Mouse (Mus musculus) forebrain, embryonic 15.5 days (tissue): ENCODE measurements around the gene Grm8. TPM values are rescaled to one million over a fixed set of nuclear protein-coding genes. Genes with fewer than 3 reads are reported as not detected.
"Not testable (repeated sequence)": the region's sequence is repeated elsewhere in the genome, so short reads cannot be mapped to it uniquely, and the experiment has no call there.

Experiments used
- ATAC-seq: fragments of 200-750 bp; cut with Nextera tagmentation; replicated peaks from 2 replicates; pipeline ENCODE4 v1.8.0; 2017; ENCODE audit warnings: mild to moderate bottlenecking, moderate TSS enrichment, moderate library complexity
- H3K27ac ChIP-seq: fragments of 300-500 bp; sonication (generic); replicated peaks from 2 replicates; pipeline ENCODE4 v1.5.1; 2015; ENCODE audit warnings: mild to moderate bottlenecking, inconsistent platforms
- H3K27me3 ChIP-seq: fragments of 300-500 bp; sonication (generic); 2 replicates; pipeline ENCODE4 v1.6.1; 2015; ENCODE audit warnings: inconsistent platforms
- H3K36me3 ChIP-seq: fragments of 300-500 bp; sonication (generic); 2 replicates; pipeline ENCODE4 v1.6.1; 2015; ENCODE audit warnings: mild to moderate bottlenecking, inconsistent platforms
- H3K4me1 ChIP-seq: fragments of 300-500 bp; sonication (generic); 2 replicates; pipeline ENCODE4 v1.6.1; 2015; ENCODE audit warnings: inconsistent platforms
- H3K4me2 ChIP-seq: fragments of 300-500 bp; sonication (generic); replicated peaks from 2 replicates; pipeline ENCODE4 v1.6.1; 2015; ENCODE audit warnings: mild to moderate bottlenecking, inconsistent platforms
- H3K4me3 ChIP-seq: fragments of 300-500 bp; sonication (generic); 2 replicates; pipeline ENCODE4 v1.5.1; 2015; ENCODE audit warnings: mild to moderate bottlenecking, inconsistent platforms
- H3K9ac ChIP-seq: fragments of 300-500 bp; sonication (generic); replicated peaks from 2 replicates; pipeline ENCODE4 v1.6.1; 2015; ENCODE audit warnings: mild to moderate bottlenecking, inconsistent platforms
- H3K9me3 ChIP-seq: fragments of 300-500 bp; sonication (generic); 2 replicates; pipeline ENCODE4 v1.6.1; 2016; ENCODE audit warnings: inconsistent platforms
- WGBS: fragments of 180-500 bp; shearing (Covaris S2); methylation state at CpG from one replicate; pipeline ENCODE4 v1.1.7; 2015; ENCODE audit warnings: mixed read lengths; 5-methylcytosine and 5-hydroxymethylcytosine counted together
- polyA plus RNA-seq: library from polyadenylated mRNA; unstranded; fragments of >200 nt; fragmentation: Nextera tagmentation; extraction: Ambion mirVana; gene quantifications from 2 replicates; pipeline ENCODE4 v1.2.1, GENCODE M21; 2015

Gene Grm8
- polyA plus RNA-seq, 1 experiment from 2014 or later: 4.3 TPM

- Histone ChIP-seq H3K4me2 (no peak overlapping the region), H3K4me1 (no peaks in the 10 kb centered on the region)
Observed at GRCm38 (mm10) chr6:27928058-27928457, 206.9 kb downstream of the Grm8 start.

GRCm38 (mm10) chr6:27913281-27913680, 221.7 kb downstream of the Grm8 start:
- 73% methylated on average over 1 of the region's 1 CpGs for WGBS

More at GRCm38 (mm10) chr6:27928058-27928457, 206.9 kb downstream of the Grm8 start:
- Histone ChIP-seq H3K27me3 (no peaks in the 10 kb centered on the region), H3K9me3 (no peaks in the 10 kb centered on the region), H3K36me3 (no peaks in the 10 kb centered on the region), H3K9ac (no peak overlapping the region), H3K27ac (no peak overlapping the region), H3K4me3 (no peak overlapping the region)
- 91% methylated on average over 3 of the region's 3 CpGs for WGBS
- ATAC-seq: no peak

GRCm38 (mm10) chr6:27904358-27904757, 230.6 kb downstream of the Grm8 start:
- Histone ChIP-seq H3K27ac (no peak overlapping the region), H3K27me3 (no peaks in the 10 kb centered on the region), H3K4me3 (no peak overlapping the region), H3K4me1 (no peaks in the 10 kb centered on the region), H3K36me3 (no peaks in the 10 kb centered on the region), H3K4me2 (no peak overlapping the region), H3K9me3 (no peaks in the 10 kb centered on the region), H3K9ac (no peak overlapping the region)
- no peak for ATAC-seq

More at GRCm38 (mm10) chr6:27913281-27913680, 221.7 kb downstream of the Grm8 start:
- Histone ChIP-seq H3K4me3 (no peak overlapping the region), H3K27ac (no peak overlapping the region), H3K27me3 (no peaks in the 10 kb centered on the region), H3K9ac (no peak overlapping the region), H3K4me2 (no peak overlapping the region), H3K36me3 (no peaks in the 10 kb centered on the region), H3K4me1 (no peaks in the 10 kb centered on the region), H3K9me3 (peaks cover 8% of the 10 kb centered on the region)
- ATAC-seq: no peak

GRCm38 (mm10) chr6:27902224-27902623, 232.8 kb downstream of the Grm8 start:
- no peaks in the 10 kb centered on the region for H3K36me3 ChIP-seq
- H3K4me1 ChIP-seq: no peaks in the 10 kb centered on the region
- H3K4me2 ChIP-seq: no peak overlapping the region
- H3K9ac ChIP-seq: no peak overlapping the region
- H3K27me3 ChIP-seq: no peaks in the 10 kb centered on the region
- no peak overlapping the region for H3K27ac ChIP-seq
- no peaks in the 10 kb centered on the region for H3K9me3 ChIP-seq
- 98% methylated on average over 1 of the region's 1 CpGs for WGBS
- no peak for ATAC-seq
- no peak overlapping the region for H3K4me3 ChIP-seq

GRCm38 (mm10) chr6:27901396-27901795, 233.6 kb downstream of the Grm8 start:
- ATAC-seq: no peak
- WGBS: 87% methylated on average over 3 of the region's 3 CpGs
- Histone ChIP-seq H3K4me1 (no peaks in the 10 kb centered on the region), H3K27ac (no peak overlapping the region), H3K9me3 (no peaks in the 10 kb centered on the region), H3K36me3 (no peaks in the 10 kb centered on the region), H3K27me3 (no peaks in the 10 kb centered on the region), H3K4me3 (no peak overlapping the region), H3K4me2 (no peak overlapping the region), H3K9ac (no peak overlapping the region)

- H3K27ac ChIP-seq: no peak overlapping the region
- ATAC-seq: no peak
- no peak overlapping the region for H3K4me3 ChIP-seq
- 86% methylated on average over 1 of the region's 1 CpGs for WGBS
- no peaks in the 10 kb centered on the region for H3K9me3 ChIP-seq
- H3K4me1 ChIP-seq: no peaks in the 10 kb centered on the region
- H3K9ac ChIP-seq: no peak overlapping the region
- H3K4me2 ChIP-seq: no peak overlapping the region
- H3K36me3 ChIP-seq: no peaks in the 10 kb centered on the region
- no peaks in the 10 kb centered on the region for H3K27me3 ChIP-seq
Observed at GRCm38 (mm10) chr6:27895153-27895552, 239.8 kb downstream of the Grm8 start.

- no peak overlapping the region for H3K9ac ChIP-seq
- H3K27me3 ChIP-seq: no peaks in the 10 kb centered on the region
- H3K4me2 ChIP-seq: no peak overlapping the region
- no peaks in the 10 kb centered on the region for H3K4me1 ChIP-seq
- no peak overlapping the region for H3K27ac ChIP-seq
- no peak overlapping the region for H3K4me3 ChIP-seq
- H3K36me3 ChIP-seq: no peaks in the 10 kb centered on the region
- no peak for ATAC-seq
- no peaks in the 10 kb centered on the region for H3K9me3 ChIP-seq
- 80% methylated on average over 1 of the region's 1 CpGs for WGBS
Observed at GRCm38 (mm10) chr6:27892886-27893285, 242.1 kb downstream of the Grm8 start.

- no peak for ATAC-seq
- Histone ChIP-seq H3K4me2 (no peak overlapping the region), H3K4me1 (no peaks in the 10 kb centered on the region), H3K27ac (no peak overlapping the region), H3K27me3 (no peaks in the 10 kb centered on the region), H3K36me3 (no peaks in the 10 kb centered on the region), H3K9ac (no peak overlapping the region), H3K9me3 (no peaks in the 10 kb centered on the region), H3K4me3 (no peak overlapping the region)
- WGBS: 87% methylated on average over 2 of the region's 2 CpGs
Observed at GRCm38 (mm10) chr6:27888391-27888790, 246.6 kb downstream of the Grm8 start.

- Histone ChIP-seq H3K9ac (no peak overlapping the region), H3K27me3 (no peaks in the 10 kb centered on the region), H3K9me3 (no peaks in the 10 kb centered on the region), H3K4me3 (no peak overlapping the region), H3K4me1 (no peaks in the 10 kb centered on the region), H3K27ac (no peak overlapping the region), H3K4me2 (no peak overlapping the region), H3K36me3 (no peaks in the 10 kb centered on the region)
- 96% methylated on average over 1 of the region's 1 CpGs for WGBS
- ATAC-seq: no peak
Observed at GRCm38 (mm10) chr6:27887922-27888321, 247.1 kb downstream of the Grm8 start.

GRCm38 (mm10) chr6:27885786-27886185, 249.2 kb downstream of the Grm8 start:
- WGBS: 80% methylated on average over 1 of the region's 1 CpGs

GRCm38 (mm10) chr6:27849644-27850043, 285.3 kb downstream of the Grm8 start:
- H3K4me2 ChIP-seq: no peak overlapping the region
- WGBS: 15% methylated on average over 1 of the region's 1 CpGs
- no peak overlapping the region for H3K9ac ChIP-seq
- H3K4me1 ChIP-seq: 0 out of 2 replicates have a peak, but pooled peaks cover 2% of the 10 kb centered on the region
- no peaks in the 10 kb centered on the region for H3K27me3 ChIP-seq
- H3K27ac ChIP-seq: no peak overlapping the region
- H3K9me3 ChIP-seq: no peaks in the 10 kb centered on the region
- ATAC-seq: no peak
- H3K4me3 ChIP-seq: no peak overlapping the region
- H3K36me3 ChIP-seq: no peaks in the 10 kb centered on the region

More at GRCm38 (mm10) chr6:27885786-27886185, 249.2 kb downstream of the Grm8 start:
- H3K4me1 ChIP-seq: no peaks in the 10 kb centered on the region
- no peaks in the 10 kb centered on the region for H3K27me3 ChIP-seq
- no peak overlapping the region for H3K27ac ChIP-seq
- H3K9ac ChIP-seq: no peak overlapping the region
- H3K4me3 ChIP-seq: no peak overlapping the region
- H3K36me3 ChIP-seq: no peaks in the 10 kb centered on the region
- no peak for ATAC-seq
- H3K4me2 ChIP-seq: no peak overlapping the region
- H3K9me3 ChIP-seq: no peaks in the 10 kb centered on the region

- Histone ChIP-seq H3K4me3 (no peak overlapping the region), H3K9ac (no peak overlapping the region), H3K9me3 (no peaks in the 10 kb centered on the region), H3K27me3 (no peaks in the 10 kb centered on the region), H3K27ac (no peak overlapping the region), H3K4me1 (no peaks in the 10 kb centered on the region), H3K4me2 (no peak overlapping the region), H3K36me3 (no peaks in the 10 kb centered on the region)
- ATAC-seq: no peak
- 83% methylated on average over 1 of the region's 1 CpGs for WGBS
Observed at GRCm38 (mm10) chr6:27836159-27836558, 298.8 kb downstream of the Grm8 start.

GRCm38 (mm10) chr6:27819735-27820134, 315.2 kb downstream of the Grm8 start:
- not testable (repeated sequence) for H3K9ac ChIP-seq, H3K27me3 ChIP-seq, H3K4me1 ChIP-seq, ATAC-seq, H3K4me2 ChIP-seq, H3K4me3 ChIP-seq, H3K9me3 ChIP-seq, H3K27ac ChIP-seq, H3K36me3 ChIP-seq
- 93% methylated on average over 2 of the region's 2 CpGs for WGBS
